Mouse (Mus musculus) forebrain, embryonic 14.5 days (tissue): Measurements from ENCODE around the gene Cnpy3. TPM values are rescaled to one million over a fixed set of nuclear protein-coding genes. Genes with fewer than 3 reads are reported as not detected.

Experiments
- ATAC-seq: fragments of 200-750 bp; cut with Nextera tagmentation; 2 replicates; pipeline ENCODE4 v1.8.0; 2017; ENCODE audit warnings: mild to moderate bottlenecking, moderate library complexity
- DNase-seq: peaks from one replicate; pipeline ENCODE4 v3.0.0-alpha.2; 2015; ENCODE audit warnings: low spot score
- H3K27ac ChIP-seq: fragments of 300-500 bp; sonication (generic); 2 replicates; pipeline ENCODE4 v1.5.1; 2014; ENCODE audit warnings: low read depth, mild to moderate bottlenecking, control low read depth, low read length, moderate library complexity
- H3K27me3 ChIP-seq: fragments of 300-500 bp; sonication (generic); replicated peaks from 2 replicates; pipeline ENCODE4 v1.6.1; 2014; ENCODE audit warnings: low read length, control low read depth, mixed read lengths; ENCODE audit not compliant: control insufficient read depth, insufficient read depth
- H3K36me3 ChIP-seq: fragments of 300-500 bp; sonication (generic); 2 replicates; pipeline ENCODE4 v1.6.1; 2014; ENCODE audit warnings: low read length, control low read depth; ENCODE audit not compliant: control insufficient read depth, insufficient read depth
- H3K4me1 ChIP-seq: fragments of 300-500 bp; sonication (generic); 2 replicates; pipeline ENCODE4 v1.6.1; 2014; ENCODE audit warnings: antibody characterized with exemption, low read length, control low read depth; ENCODE audit not compliant: control insufficient read depth, insufficient read depth
- H3K4me2 ChIP-seq: fragments of 300-500 bp; sonication (generic); 2 replicates; pipeline ENCODE4 v1.6.1; 2014; ENCODE audit warnings: mild to moderate bottlenecking, control low read depth, low read length
- H3K4me3 ChIP-seq: fragments of 300-500 bp; sonication (generic); 2 replicates; pipeline ENCODE4 v1.5.1; 2014; ENCODE audit warnings: low read depth, low read length, control low read depth
- H3K9ac ChIP-seq: fragments of 300-500 bp; sonication (generic); 2 replicates; pipeline ENCODE4 v1.6.1; 2014; ENCODE audit warnings: mild to moderate bottlenecking, low read length, control low read depth, moderate library complexity
- H3K9me3 ChIP-seq: fragments of 300-500 bp; sonication (generic); replicated peaks from 2 replicates; pipeline ENCODE4 v1.6.1; 2016; ENCODE audit warnings: low read length, control low read depth, mixed read lengths; ENCODE audit not compliant: control insufficient read depth
- WGBS: fragments of 180-500 bp; shearing (Covaris S2); extraction: QIAGEN DNeasy Blood & Tissue Kit; methylation state at CpG from one replicate; pipeline ENCODE4 v1.1.7; 2014; 5-methylcytosine and 5-hydroxymethylcytosine counted together
- polyA plus RNA-seq: library from polyadenylated mRNA; unstranded; fragments of >200 nt; fragmentation: Nextera tagmentation; extraction: Ambion mirVana; gene quantifications from 2 replicates; pipeline ENCODE4 v1.2.1, GENCODE M21; 2014

The Cnpy3 gene
- polyA plus RNA-seq, 1 experiment from 2014 or later, result 54.1 TPM

DNA sequence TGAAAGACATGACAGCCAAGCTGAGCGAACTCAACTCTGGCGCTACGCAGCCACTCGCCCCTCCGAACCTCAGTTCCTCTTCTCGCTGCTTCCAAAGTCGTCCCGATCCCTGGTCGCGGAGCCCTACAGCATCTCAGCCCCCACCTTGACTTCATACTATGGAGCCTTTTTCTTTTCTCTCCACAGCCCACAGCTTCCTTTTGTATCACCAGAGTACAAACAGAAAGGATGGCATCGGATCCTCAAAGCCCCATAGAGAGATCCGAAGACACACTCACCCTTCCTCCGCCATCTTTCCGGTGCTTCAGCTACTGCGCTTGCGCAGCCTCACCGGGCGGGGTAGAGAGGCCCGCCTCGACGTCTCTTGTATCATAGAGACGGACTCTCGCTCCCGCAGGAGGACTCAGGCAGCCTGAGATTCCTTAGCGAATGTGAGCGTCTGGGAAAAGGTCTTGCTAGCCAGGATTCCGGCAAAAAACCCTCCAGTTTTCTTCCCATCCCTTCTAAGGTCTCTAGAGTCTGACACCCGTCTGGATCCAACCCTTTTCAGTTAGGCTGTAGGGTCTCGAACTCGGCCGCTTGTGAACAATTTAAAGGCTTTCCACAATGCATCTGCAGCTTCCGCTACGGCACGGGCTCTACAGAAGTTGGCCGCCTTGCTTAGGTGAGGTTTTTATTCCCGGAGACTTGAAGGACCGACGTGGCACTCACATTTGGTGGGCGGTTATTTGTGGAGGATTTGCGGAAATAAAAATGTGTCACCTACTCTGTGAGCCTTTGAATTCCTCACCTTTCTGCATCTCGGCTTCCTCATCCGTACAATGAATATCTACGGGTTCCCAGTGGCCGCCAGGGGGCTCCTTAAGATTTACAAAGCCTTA is 30.6 kb upstream of the Cnpy3 start, which contains the start of gene Rpl7l1:
TSS of gene Rpl7l1 (minus strand) at position 332 of the 881 bp plus-strand sequence.
- H3K27ac ChIP-seq, result peak within 1 kb of the TSS; percentile 84
- H3K36me3 ChIP-seq, result peaks cover 31% of the 10 kb centered on the region
- no peaks in the 10 kb centered on the region for H3K4me1 ChIP-seq
- H3K9ac ChIP-seq, result peak within 1 kb of the TSS; percentile 78
- no peaks in the 10 kb centered on the region for H3K9me3 ChIP-seq
- DNase-seq (peak; percentile 97), ATAC-seq (peak; percentile 97)
- peak within 1 kb of the TSS; percentile 54 for H3K4me2 ChIP-seq
- WGBS, result under 1% methylated on average over 44 of the region's 44 CpGs
- peak within 1 kb of the TSS; percentile 62 for H3K4me3 ChIP-seq
- no peaks in the 10 kb centered on the region for H3K27me3 ChIP-seq

- Histone ChIP-seq H3K9me3 (no peaks in the 10 kb centered on the region), H3K36me3 (peaks cover 38% of the 10 kb centered on the region), H3K4me3 (peak overlapping the region; percentile 62), H3K4me1 (no peaks in the 10 kb centered on the region), H3K27me3 (no peaks in the 10 kb centered on the region), H3K27ac (peak overlapping the region; percentile 84), H3K4me2 (peak overlapping the region; percentile 54), H3K9ac (peak overlapping the region; percentile 78)
- ATAC-seq, result no peak
- WGBS, result 4% methylated on average over 11 of the region's 11 CpGs
- DNase-seq, result peak; percentile 4
Measured at GRCm38 (mm10) chr17:46781876-46782275, 29.9 kb upstream of the Cnpy3 start.

- H3K36me3 ChIP-seq, result peaks cover 65% of the 10 kb centered on the region
- no peak overlapping the region for H3K9ac ChIP-seq
- H3K4me3 ChIP-seq, result no peak overlapping the region
- H3K4me1 ChIP-seq, result peaks cover 14% of the 10 kb centered on the region
- H3K9me3 ChIP-seq, result no peaks in the 10 kb centered on the region
- no peak overlapping the region for H3K27ac ChIP-seq
- ATAC-seq (no peak), DNase-seq (no peak)
- no peak overlapping the region for H3K4me2 ChIP-seq
- WGBS, result 87% methylated on average over 3 of the region's 3 CpGs
- no peaks in the 10 kb centered on the region for H3K27me3 ChIP-seq
Measured at GRCm38 (mm10) chr17:46776087-46776486, 24.1 kb upstream of the Cnpy3 start.

GRCm38 (mm10) chr17:46775070-46775469 is 23.1 kb upstream of the Cnpy3 start:
- Histone ChIP-seq H3K4me2 (no peak overlapping the region), H3K27me3 (no peaks in the 10 kb centered on the region), H3K9ac (no peak overlapping the region), H3K9me3 (no peaks in the 10 kb centered on the region), H3K27ac (no peak overlapping the region), H3K36me3 (peaks cover 60% of the 10 kb centered on the region), H3K4me1 (peaks cover 14% of the 10 kb centered on the region), H3K4me3 (no peak overlapping the region)
- ATAC-seq (no peak), DNase-seq (no peak)
- WGBS, result 95% methylated on average over 9 of the region's 9 CpGs

GRCm38 (mm10) chr17:46774131-46774472 is 22.1 kb upstream of the Cnpy3 start:
- Histone ChIP-seq H3K4me2 (peak overlapping the region; percentile 83), H3K9me3 (no peaks in the 10 kb centered on the region), H3K9ac (no peak overlapping the region), H3K36me3 (peaks cover 50% of the 10 kb centered on the region), H3K27me3 (no peaks in the 10 kb centered on the region), H3K4me3 (no peak overlapping the region), H3K4me1 (peaks cover 14% of the 10 kb centered on the region), H3K27ac (peak overlapping the region; percentile 41; the same call in 1 of the 2 replicates)
- WGBS, result 44% methylated on average over 2 of the region's 2 CpGs
- ATAC-seq (no peak), DNase-seq (no peak)

GRCm38 (mm10) chr17:46773278-46774130 is 21.5 kb upstream of the Cnpy3 start:
- Histone ChIP-seq H3K27me3 (no peaks in the 10 kb centered on the region), H3K36me3 (peaks cover 44% of the 10 kb centered on the region), H3K27ac (peak overlapping the region; percentile 65; the same call in 1 of the 2 replicates), H3K9ac (peak overlapping the region; percentile 72), H3K4me3 (peak overlapping the region; percentile 76), H3K9me3 (no peaks in the 10 kb centered on the region), H3K4me2 (peak overlapping the region; percentile 83), H3K4me1 (peaks cover 14% of the 10 kb centered on the region)
- 6% methylated on average over 19 of the region's 20 CpGs for WGBS
- DNase-seq (peak; percentile 47), ATAC-seq (no peak)

GRCm38 (mm10) chr17:46772404-46773277 is 20.6 kb upstream of the Cnpy3 start, which contains the start of gene 2310039H08Rik:
2310039H08Rik (plus strand) TSS chr17:46772635.
- DNase-seq (peak; percentile 92), ATAC-seq (peak; percentile 93)
- Histone ChIP-seq H3K36me3 (peaks cover 35% of the 10 kb centered on the region), H3K27ac (peak within 1 kb of the TSS; percentile 65; the same call in 1 of the 2 replicates), H3K4me3 (peak within 1 kb of the TSS; percentile 76), H3K9ac (peak within 1 kb of the TSS; percentile 72), H3K27me3 (no peaks in the 10 kb centered on the region), H3K4me1 (peaks cover 14% of the 10 kb centered on the region), H3K9me3 (no peaks in the 10 kb centered on the region), H3K4me2 (peak within 1 kb of the TSS; percentile 83)
- WGBS, result under 1% methylated on average over 50 of the region's 50 CpGs

GRCm38 (mm10) chr17:46772038-46772403 is 20.0 kb upstream of the Cnpy3 start:
- H3K36me3 ChIP-seq, result peaks cover 29% of the 10 kb centered on the region
- no peak for DNase-seq
- peak overlapping the region; percentile 76 for H3K4me3 ChIP-seq
- no peaks in the 10 kb centered on the region for H3K27me3 ChIP-seq
- peak overlapping the region; percentile 83 for H3K4me2 ChIP-seq
- peak overlapping the region; percentile 72 for H3K9ac ChIP-seq
- peak; percentile 45 for ATAC-seq
- no peaks in the 10 kb centered on the region for H3K9me3 ChIP-seq
- 9% methylated on average over 5 of the region's 5 CpGs for WGBS
- H3K4me1 ChIP-seq, result peaks cover 14% of the 10 kb centered on the region
- peak overlapping the region; percentile 65; the same call in 1 of the 2 replicates for H3K27ac ChIP-seq
